Mouse (Mus musculus) liver, adult 2 months (tissue): ENCODE measurements at regions not wholly inside any gene's neighbourhood (a gene's known extent, or its start where the extent isn't known, plus 50 kb on each side); places are given as distances from the start of the nearest gene placed in this dataset.

Experiments used
- CTCF ChIP-seq: fragments of 200-500 bp; IDR thresholded peaks from 2 replicates; pipeline ENCODE4 v1.5.1; 2011; ENCODE audit warnings: low read depth, low read length, control low read depth
- POLR2A ChIP-seq: fragments of 200-500 bp; IDR thresholded peaks from 2 replicates; pipeline ENCODE4 v1.6.1; 2011; ENCODE audit warnings: low read length, control low read depth; ENCODE audit not compliant: insufficient read depth; ENCODE audit errors: extremely low read depth

GRCm38 (mm10) chr12:69432086-69432485 lies 59.8 kb upstream of the Gm9887 start:
- no peak for TF ChIP-seq CTCF
- no peak for TF ChIP-seq POLR2A
